Mouse (Mus musculus): ENCODE measurements around the gene Rnf26.

The Rnf26 gene

DNA sequence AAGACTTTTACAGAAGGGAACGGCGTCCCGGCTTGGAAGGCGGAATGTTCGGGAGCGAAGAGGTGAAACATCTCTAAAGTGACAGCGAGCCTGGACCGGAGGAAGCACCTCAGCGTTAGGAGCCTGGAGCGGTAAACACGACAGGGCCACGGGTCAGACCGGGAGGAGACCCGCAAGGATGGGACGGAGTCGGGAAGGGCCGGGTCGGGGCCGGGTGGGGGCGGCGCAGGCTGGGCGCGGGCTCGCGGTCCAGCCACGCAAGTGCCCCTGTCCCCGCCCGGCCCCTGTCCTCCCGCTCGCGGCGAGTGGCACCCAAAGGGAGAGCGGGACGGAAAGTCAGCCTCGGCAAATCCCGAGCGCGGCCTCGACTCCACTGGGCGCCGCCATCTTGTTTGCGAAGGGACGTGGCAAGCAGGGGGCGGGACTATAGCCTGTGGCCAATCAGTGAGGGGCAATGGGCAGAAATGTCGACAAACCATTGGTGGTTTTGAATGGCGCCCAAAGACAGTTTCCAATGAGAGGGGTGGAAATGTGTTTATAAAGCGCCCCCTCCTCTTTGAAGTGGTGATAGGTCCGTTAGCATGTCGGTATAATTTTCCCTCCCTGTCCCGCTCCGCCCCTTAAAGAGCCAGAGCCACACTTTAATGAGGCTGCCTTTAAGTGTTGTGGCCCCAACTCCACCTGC, at the start of gene Rnf26, which contains the start of gene Gm49380:
Gene Rnf26 (minus strand): TSS at position 413 of the 685 bp plus-strand sequence.
Gene Gm49380 (minus strand): TSS at position 396 of the 685 bp plus-strand sequence.
- under 1% methylated on average over 46 of the region's 51 CpGs for WGBS

DNA sequence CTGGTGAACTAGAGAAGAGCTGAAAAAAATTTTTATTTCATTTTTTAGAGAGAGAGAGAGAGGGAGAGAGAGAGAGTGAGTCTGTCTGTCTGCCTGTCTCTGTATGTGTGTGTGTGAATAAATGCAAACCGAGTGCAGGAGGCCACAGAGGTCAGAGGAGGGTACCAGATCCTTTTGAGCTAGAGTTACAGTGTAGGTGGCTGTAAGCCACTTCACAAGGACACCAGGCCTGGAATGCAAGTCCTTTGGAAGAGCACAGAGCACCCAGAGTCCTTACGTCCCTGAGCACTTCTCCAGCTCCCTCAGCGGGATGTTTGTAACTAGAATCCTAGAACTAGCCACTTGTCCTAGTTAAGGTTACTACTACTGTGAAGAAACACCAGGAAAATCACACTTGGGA, 46.6 kb upstream of the Rnf26 start:
- WGBS = 87% methylated on average over 3 of the region's 3 CpGs

DNA sequence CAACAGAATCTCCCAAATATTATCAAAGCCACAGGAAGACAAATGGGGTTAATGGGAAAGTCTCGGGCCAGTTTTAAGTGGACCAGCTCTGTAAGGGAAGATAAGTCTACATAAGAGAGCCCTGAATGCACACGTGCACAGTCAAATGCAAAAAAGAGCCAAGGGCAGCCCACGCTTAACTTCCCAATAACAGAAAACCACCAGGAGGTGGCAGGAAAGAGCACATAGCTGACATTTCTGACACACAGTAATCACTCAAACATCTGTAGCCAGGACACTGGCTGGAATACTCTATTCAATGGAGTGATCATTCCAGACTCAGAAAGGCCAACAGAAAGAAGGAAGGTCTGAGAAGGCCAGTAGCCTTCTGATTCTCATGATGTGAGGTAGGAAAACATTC, 34.0 kb upstream of the Rnf26 start:
- 42% methylated on average over 3 of the region's 3 CpGs for WGBS

DNA sequence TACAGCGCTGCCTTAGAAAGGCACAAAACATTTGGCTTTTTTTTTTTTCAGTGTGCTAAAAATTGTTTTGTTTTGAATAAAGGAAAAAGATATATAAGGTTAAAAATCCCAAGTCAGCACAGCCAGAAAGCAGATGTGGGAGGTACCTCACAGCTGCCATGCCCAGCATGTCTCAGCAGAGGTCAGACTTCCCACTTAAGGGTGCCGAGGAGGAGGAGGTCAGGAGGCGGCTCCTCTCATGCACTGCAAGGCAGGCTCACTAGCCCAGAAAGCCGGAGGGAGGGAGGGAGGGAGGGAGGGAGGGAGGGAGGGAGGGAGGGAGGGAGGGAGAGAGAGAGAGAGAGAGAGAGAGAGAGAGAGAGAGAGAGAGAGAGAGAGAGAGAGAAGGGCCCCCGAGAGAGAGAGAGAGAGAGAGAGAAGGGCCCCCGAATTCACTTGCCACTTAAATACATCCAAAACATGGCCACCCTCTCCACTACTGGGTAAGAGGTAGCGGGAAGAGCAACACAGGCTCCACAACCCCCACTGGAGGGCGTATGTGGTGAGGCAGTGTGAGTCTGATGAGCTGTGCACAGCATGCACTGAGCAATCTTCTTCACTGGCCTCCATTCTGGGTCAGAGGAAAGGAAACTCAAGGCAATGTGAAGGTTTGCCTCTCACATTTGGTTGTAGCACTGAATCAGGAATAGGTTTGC, 30.9 kb upstream of the Rnf26 start:
- 23% methylated on average over 7 of the region's 8 CpGs for WGBS

DNA sequence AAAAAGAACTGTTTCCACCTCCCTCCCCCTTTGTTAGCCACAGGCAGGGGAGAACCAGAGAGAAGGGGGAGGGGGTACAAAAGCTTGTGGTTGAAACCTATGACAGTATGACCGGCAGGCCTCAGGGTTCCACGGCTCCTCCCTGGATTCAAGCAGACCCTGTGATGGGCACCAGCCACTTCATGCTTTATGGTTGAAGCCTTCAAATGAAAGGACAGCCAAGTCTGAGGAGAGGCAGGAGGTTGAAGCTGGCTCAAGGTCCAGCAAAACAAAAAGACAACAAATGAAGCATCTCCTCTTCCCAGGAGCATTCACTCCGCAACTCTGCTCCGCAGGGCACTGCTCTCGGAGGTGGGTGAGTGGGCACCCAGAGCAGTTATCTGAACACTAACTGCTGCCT, 30.1 kb upstream of the Rnf26 start:
- WGBS = 61% methylated on average over 5 of the region's 5 CpGs

DNA sequence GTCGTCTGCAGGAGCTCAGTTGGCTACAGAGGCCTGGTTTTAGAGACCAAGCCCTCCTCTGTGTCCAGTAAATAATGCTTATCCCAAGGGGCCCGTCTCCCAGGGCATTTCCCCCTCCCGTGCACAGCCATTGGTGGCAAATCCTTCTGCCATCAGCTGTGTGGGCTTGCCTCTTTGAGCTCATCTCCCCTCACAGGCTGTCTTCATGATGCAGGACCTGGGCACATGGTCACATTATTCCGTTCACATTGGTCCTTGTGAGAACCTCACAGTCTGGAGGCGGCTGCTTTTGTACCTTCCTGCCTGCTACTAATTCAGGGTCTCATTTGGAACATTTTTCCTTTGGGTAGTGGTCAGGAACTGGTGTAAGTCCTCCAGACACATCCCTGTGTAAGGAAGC, 28.6 kb upstream of the Rnf26 start:
- 77% methylated on average over 5 of the region's 5 CpGs for WGBS

DNA sequence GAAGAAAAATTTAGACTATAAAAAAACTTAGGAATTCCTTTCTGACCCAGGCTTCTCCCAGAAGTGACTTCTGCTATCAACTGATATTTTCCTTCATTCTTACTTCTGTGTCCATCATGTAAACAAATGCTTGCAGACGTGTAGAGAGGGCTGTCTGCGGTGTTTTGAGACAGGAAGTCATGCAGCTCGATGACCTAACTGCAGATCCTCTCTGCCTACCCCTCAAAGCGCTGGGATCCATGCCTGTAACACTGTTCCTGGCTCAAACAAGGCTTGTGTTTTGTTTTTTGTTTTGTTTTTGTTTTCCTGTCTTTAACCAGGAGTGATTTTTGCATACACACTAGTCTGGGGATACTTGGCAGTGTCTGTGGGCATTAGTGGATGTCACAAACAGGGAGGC, 24.5 kb upstream of the Rnf26 start:
- WGBS = 62% methylated on average over 4 of the region's 4 CpGs

DNA sequence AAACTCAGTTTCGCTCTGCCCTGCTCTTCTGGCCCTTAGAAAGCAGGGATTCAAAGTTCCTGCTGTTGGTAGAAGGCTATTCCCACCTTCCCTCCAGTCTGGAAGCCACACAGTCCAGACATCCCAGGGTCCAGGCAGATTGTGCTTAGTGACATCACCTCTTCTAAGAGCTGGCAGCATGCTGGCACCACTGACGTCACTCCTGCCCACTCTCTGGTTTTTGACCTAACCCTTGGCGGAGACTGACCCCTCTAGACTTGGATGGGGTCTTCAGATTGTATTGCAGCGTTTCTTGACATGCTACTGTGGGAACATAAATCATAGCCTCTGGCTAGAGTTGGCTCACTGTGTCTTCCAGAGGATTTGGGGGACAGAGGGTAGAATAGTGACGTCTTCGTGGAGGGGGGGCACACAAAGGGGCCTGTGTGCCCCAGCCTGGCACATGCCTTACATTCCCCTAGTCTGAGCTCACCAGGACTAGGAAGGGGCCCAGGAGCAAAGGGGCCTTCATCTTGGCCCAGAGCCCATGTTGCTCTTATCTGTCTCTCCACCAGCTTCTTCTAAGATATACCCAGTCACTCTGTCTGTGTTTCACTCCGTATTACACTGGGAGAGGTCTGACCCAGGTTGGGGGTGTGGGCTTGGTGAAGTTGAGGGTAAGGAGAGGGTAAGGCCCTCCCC, 22.6 kb upstream of the Rnf26 start:
- WGBS = 45% methylated on average over 7 of the region's 7 CpGs

DNA sequence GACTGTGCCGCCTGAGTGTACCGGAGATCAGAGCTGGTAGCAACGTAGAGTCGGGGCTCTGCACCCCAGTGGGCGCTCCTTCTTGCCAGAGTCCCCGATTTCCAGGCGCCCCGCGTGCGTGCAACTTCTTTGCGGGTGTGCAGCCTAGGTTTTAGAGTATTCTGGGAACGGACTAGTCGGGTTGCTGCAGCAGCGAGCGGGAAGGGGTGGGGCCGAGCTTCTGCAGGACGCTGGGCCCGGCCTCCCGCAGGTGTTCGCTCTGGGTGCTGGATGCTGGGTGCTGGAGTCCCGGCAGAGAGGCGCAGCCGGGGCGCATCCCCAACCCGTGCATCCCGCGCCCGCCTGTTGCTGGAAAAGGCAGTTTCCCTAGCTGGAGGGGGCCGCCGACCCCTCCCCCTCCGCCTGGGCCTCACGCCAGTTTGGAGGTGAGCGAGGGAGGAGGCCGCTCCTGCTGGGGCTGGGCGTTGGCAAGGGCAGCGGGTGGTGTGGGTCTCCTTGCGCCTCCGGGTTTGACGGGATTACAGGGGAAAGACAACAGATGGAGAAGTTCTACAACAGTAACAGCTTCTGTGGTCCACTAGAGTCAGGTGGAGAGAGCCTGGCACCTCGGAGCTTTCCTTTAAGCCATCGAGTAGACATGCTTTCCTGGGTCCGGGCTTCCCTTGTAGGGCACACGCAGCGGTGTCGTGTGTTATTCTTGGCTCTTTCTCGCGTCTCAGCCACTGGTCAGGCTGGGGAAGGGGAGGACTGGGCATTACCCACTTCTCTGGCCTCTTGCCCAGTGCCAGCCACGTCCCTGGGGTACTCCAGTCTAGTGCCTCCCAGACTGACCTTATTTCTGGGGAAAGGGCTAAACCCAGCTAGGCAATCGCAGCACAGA, 21.8 kb upstream of the Rnf26 start:
- WGBS = 4% methylated on average over 49 of the region's 49 CpGs

DNA sequence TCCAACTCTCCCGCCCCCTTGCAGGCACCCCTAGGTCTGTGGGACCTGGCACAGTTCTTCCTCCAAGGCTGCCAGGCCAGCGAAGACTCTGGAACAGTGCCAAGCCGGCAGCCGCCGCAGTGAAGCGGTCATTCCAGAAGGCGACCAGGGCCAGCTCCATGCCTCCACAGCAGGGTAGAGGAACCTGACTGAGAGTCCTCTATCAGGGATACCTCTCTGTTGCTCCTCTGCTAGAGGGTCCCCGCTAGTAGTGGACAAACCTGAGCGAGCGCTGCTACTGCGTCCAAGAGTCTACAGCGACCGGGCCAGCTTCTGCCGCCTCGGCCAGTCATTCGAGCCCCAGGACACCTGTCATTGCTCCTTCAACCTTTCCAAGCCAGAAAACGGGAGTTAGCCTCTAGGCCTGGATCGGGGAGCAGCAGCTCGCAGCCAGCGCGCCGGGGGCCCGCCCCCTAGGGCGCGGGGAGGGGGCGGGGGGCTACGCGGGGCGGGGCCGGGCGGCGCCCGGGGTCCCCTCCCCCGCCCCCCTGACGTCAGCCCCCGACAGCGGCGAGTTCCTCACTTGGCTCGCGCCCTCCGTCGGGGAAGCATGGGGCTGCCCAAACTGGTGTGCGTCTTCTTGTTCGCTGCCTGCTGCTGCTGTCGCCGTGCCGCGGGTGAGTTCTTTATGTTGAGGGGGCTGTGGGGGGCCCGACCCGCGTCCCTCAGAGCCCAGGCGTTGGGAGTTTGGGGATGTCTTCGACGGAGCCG, 21.0 kb upstream of the Rnf26 start, which contains the start of gene Mcam:
Gene Mcam (plus strand): TSS at position 369 of the 750 bp plus-strand sequence.
- WGBS = 2% methylated on average over 52 of the region's 55 CpGs

DNA sequence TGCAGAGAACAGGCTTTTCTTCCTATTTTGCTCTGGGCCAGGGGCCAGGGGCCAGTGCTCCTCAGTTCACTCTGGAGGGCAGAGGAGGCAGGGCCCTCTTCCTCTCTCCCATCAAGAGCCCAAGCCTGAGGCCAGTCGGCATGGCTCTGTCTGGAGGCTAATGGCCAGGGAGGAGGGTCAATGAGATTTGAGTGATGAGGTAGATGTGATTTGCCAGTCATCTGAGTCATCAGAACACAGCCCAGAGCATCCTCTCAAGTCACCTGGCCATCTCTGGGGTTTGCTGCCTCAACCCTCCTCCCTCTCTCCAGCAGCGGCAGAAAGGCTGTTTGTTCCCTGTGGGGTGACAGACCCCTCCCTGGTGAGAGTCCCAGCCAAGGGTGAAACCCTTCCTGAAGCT, 20.0 kb upstream of the Rnf26 start:
- 45% methylated on average over 2 of the region's 2 CpGs for WGBS

DNA sequence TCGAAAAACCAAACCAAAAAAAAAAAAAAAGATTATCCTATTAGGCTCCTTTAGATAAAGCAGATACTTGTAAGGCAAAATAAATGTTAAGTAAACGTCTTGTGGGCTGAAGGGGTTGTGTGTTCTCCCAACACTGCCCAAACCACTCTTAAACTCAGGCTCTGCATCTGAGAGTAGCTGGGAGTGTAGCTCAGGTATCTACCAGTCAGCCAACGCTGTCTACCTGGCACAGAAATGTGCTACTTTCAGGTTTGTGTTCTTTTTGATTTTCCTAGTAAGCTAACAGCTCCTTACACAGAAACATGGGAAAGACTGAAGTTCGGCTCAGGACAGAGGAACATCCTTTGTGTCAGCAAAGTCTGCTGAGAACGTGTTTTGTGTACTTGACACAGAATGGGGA, 18.9 kb upstream of the Rnf26 start:
- WGBS = 81% methylated on average over 5 of the region's 5 CpGs

DNA sequence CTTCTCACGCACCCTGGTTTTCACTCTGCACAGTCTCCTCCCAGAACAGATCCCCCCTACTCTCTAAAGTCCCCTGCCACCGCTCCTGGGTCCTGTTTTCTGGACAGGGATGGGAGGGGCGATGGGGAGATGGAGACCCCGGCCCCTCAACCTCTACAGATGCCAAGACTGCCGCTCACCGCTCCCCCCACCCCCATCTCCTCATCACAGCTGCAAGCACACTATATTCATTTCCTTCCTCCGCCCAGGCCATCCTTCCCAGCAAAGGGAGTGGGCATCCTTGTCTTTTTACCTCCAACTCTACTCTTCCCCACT, 17.9 kb upstream of the Rnf26 start:
- 63% methylated on average over 7 of the region's 7 CpGs for WGBS

DNA sequence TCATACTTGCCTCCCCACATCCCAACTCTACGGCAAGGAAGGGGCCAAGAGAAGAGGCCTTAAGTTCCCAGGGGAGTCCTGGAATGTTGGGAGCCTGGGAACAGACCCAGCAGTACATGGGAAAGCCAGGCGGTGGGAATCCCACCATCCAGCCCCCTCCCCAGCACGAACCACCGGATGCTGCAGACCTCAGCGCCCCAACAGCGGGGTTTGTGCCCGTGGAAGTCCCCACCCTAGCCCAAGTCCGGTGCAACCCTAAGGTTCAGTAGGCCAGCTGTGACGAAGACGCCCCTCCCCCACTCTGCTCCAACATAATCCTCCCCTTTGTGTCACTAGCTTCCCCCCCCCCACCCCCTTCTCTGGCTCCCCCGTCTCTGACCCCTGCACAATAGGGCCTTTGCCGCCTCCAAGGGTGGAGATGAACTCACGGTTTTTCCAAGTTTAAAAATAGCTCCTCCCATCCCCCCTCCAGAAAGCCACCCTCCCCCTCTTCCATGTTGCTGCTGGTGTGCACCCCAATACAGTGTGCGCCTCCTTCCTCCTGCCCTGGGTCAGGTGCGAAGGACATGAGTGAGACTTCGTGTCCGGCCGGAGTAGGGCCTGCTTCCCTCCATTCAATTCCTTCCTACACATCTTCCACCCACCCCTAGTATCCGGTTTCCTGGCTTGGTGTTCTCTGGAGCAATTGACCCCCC, 17.4 kb upstream of the Rnf26 start:
- WGBS = 37% methylated on average over 19 of the region's 19 CpGs

DNA sequence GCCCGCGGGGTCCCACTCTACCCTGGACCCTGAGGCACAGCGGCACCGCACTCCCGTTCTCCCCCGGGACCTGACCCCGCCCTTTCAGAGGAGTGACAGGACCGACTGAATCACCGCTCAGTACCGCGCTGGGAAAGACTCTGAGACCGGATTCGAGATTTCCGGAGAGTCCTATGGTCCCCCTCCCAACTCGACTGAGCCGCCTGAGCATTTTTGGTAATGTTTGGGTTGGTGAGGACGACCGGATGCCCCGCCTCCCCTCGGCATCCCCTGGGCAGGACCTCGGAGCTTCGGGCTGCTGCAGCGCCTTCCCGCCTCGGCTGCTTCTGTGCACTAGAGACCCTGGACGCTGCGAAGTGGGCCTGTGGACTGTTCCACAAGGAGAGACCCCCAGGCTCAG, 16.7 kb upstream of the Rnf26 start:
- WGBS = 4% methylated on average over 27 of the region's 27 CpGs

DNA sequence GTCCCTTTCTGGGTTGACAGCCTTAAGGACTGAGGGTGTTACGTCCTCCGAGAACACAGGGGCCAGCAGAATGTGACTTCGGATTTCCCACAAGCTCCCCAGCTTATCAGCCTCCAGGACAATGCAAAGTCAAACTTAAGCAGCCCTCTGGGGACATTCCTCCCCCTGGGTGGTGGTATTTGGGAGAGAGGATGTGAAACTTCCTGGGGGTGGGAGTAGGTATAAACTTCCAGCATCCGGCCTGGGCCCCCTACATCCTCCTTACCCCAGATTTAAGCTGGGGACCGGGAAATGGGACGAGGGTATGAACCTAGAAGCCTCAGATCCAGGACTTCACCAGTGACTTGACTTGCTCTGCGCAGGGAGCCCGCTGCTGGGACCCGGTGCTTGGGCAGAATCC, 16.3 kb upstream of the Rnf26 start:
- WGBS = 28% methylated on average over 9 of the region's 9 CpGs

DNA sequence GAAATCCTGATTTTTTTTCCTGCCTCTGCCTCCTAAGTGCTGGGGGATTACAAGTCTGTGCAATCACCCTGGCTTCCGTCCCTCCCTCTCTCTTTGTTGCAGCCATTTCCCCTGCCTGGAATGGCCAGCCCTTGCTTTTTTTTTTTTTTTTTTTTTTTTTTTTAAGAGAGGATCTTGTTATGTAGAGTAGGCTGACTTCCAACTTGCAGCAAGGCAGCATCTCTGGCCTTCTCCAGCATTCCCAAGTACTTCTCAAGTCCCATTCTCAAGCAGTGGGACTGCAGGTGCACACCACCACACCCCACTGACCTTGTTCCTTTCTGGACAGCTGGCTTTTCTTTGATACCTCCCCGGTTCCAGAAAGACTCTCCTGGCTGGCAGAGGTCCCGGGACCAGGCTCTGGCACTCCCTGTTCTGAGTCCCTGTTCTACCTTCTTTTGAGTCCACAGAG, 14.1 kb upstream of the Rnf26 start:
- 58% methylated on average over 3 of the region's 3 CpGs for WGBS

DNA sequence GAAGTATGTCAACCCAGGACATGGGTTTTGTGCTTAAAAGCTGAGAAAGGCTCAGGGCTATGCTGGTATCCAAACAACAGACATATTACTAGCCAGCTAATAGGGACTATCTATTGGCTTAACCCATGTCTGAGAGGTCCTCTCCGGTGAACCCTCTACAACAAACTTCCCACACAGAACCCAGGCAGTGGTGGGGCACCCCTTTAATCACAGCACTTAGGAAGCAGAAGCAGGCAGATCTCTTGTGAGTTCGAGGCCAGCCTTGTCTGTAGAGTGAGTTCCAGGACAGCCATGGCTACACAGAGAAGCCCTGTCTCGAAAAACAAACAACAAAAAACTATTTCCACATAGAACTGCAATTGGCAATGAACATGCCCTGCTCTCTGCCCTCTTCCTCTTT, 13.4 kb upstream of the Rnf26 start:
- WGBS = 80% methylated on average over 3 of the region's 3 CpGs

DNA sequence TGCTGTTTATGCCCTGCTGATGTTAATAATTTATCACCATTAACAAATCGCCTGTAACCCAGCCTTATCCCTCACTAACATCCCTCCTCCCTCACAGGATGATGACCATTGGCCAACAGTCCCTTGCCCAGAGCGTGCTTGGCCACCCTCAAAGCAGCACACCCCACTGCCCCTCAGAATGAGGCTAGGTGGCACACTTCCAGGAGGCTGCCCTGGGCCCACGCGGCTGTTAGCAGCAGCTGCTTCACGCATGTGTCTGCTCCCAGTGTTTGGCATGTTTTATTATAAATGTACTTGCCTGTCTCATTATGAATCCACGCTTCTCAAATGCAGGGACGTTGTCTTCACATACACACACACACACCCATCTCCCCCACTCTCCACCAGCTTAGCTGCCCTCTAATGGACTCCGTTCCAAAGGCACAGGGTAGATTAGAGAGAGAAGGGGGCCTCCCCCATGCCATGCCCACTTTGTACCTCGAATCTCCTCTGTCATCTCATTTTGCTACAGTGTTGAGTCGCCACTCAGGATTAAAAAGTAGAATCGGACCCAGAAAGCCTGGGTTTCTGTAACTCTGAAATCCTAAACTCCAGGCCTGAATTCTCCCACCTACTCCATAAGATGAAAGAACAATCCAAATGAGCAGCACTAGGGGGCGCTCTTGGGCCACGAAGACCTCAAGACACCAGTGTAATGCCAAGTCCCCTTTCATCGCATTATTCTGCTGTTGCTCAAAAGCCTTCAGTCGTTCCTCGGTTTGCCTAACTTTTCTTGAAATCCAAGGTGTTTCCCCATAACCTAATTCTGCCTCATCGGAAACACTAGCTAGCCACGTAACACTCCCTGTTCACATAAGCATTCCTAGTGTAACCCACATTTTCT, 12.5 kb upstream of the Rnf26 start:
- WGBS = 22% methylated on average over 18 of the region's 18 CpGs

DNA sequence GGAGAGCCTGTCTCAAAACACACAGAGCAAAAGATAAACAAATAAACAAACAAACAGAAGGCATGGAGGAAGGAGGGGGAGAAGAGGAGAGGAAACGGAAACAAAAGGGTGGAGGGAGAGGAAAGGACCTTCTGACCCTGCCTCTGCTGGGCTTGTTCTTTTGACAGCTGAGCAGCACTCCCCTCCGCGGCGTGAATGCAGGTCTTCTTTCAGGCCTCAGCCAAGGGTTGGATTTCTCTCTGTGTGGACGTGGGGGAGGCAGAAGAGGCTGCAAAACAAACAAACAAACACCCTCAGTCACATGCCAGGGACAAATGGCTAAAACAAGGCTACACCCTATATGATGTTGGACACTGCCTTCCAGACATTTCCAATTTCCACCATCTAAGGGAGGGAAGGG, 11.7 kb upstream of the Rnf26 start:
- 70% methylated on average over 5 of the region's 5 CpGs for WGBS
